Mouse (Mus musculus): Measurements from ENCODE around the gene Tecpr1.

Tecpr1 gene

DNA sequence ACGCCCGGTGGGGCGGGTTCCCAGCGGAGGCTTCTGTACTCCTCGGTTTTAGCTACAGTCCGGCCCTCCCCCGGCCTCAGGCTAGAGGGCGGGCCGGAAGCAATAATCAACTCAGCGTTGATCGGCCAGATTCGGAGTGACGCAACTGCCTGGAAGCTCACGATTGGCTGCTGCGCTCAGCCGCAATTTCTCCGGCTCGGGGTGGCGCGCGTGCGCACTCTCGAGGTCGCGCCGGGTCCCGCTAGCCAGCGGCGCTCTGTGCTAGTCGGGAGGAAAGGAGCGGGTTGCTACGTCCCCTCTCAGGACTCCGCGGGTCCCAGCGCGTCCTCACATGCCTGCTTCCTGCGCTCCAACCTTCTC lies at the start of gene Tecpr1:
Gene Tecpr1, minus strand, starts transcription at position 113 of the 360 bp plus-strand sequence.
- in situ Hi-C loops (cut with MboI; ENCODE audit: low sequenced_read_pairs) = no loop called here

DNA sequence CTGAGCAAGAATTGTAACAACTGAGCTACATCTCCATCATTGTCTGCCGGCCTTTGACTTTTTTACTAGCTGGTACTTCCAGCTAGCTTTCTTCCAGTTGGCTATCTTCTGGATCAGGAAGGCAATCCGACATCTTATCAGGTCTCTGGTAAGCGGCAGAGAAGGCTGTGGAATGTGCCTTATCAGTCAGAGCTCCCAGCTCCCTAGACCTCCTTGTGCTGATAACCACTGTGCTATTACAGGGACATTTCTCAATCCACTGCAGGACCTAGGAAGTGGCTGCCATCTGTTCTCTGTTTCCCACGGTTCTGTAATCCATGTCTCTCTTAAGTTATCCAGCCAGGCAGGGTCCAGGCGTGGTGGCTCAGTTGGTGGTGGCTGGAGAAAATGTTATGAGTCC lies 48.4 kb upstream of the Tecpr1 start:
- in situ Hi-C loops (cut with MboI; ENCODE audit: low sequenced_read_pairs) = no loop called here

DNA sequence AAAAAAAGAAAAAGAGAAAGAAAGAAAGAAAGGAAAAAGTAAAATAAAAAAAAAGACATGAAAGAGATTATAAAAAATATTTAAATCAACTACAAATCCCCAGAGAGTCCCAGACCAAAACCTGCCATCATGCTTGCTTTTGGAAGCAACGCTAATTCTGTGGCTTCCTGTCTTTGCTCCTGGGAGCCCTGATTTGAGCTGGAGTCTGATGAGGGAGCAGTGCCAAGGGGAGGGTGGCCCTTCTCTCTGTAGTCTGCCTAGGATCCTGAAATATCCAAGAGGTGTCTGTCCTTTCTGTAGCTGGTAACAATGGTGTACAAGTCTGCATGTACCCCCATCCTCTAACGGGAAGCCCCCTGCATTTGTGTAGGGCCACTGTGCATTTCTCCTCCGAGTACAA lies 47.7 kb upstream of the Tecpr1 start:
- in situ Hi-C loops (cut with MboI; ENCODE audit: low sequenced_read_pairs) = no loop called here

DNA sequence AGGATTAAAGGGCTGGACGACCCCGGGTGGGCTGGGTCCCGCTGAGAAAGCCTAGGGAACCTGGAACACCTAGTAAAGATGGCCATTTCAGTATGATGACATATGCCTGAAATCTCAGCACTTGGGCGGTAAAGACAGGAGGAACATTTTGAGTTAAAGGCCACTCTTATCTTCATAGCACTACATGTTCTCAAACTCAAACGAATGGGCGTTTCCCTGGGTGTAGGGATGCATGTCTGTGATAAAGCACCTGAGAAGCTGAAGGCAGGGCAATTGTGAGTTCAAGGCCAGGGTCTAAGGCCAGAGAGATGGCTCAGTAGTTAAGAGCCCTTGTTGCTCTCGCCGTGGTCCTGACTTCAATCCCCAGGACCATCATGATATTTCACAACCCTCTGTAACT lies 47.0 kb upstream of the Tecpr1 start:
- in situ Hi-C loops (cut with MboI; ENCODE audit: low sequenced_read_pairs) = no loop called here

DNA sequence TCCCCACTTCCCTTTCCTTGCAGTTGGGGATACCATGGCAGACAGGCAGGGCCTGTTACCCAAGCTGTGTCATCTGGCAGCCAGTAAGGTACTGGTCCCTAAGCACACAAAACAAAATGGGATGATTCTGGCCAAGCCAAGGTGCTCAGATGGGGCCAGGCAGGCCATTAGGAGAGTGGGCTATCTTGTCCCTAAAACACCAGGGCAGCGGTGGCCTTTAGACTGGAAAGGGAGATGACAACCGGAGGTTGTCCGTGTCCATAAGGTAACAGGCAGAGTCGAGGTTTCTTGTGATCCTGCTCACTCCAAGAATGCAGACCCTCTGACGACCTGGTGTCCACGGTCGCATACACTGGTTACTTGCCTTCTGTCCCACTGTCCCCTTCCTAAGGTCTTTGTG lies 46.5 kb upstream of the Tecpr1 start:
- in situ Hi-C loops (cut with MboI; ENCODE audit: low sequenced_read_pairs) = no loop called here

DNA sequence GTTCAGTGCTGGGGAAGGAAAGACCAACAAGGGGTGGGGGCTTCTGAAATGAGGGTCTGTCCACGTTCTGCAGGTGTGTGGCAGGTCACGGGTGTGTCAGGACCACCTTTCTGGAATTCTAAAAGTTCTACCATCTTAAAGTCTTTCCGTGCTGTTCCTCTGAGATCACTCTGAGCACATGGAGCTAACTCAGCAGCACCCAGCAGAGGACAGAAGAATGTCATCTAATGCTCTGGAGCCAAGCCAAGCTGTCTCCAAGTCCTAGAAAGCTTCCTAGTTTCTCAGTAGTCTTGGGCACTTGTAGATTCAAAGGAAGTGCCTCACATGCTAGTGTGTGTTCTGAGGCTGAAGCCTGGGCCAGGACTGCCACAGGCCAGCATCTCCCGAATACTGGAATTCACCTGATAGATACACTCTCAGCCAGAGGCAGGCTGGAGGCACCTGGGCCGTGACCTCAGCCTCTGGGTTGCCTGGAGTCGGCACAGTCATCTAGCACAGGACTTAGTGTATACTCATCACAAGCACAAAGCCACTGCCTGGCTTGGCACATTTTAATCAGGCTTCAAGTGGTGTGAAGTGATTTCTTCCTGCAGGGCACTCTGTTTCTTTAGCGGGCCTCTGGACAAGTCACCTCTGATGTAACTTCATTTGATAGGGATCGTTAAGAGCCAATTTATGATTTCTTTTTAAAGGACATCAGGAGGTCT lies 44.3 kb upstream of the Tecpr1 start:
- in situ Hi-C loops (cut with MboI; ENCODE audit: low sequenced_read_pairs) = no loop called here

DNA sequence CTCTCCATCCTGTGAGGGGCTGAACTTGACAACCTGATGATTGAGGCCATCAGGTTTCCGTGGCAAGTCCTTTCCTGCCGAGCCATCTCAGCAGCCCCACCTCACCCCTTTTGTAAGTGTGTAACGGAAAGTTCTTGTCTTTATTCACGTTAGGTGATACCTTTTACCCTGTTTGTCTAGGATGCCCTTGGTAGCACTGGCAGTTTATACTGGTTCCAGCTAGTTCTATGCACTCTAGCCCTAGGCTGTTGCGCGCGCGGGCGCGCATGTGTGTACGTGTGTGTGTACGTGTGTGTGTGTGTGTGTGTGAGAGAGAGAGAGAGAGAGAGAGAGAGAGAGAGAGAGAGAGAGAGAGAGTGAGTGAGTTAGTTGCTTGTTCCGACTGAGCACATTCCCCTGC lies 40.1 kb upstream of the Tecpr1 start:
- in situ Hi-C loops (cut with MboI; ENCODE audit: low sequenced_read_pairs) = no loop called here

DNA sequence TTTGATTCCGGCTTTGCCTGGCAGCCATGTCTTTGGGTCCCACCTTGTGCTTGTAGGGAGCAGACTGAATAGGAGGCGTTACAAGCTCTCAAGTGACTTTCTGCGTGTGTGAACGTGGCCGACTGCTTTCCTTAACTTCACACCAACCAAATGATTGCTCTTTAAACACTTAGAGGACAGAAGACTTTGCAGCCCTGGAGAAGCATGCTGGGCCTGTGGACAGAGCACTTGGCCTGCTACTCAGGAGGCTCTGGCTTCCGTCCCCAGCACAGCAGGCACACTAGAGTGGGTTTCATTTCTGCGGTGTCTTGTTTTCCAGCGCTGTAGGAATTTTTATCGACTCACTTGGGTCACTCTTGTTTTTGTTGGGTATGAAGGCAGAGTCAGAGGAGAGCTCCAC lies 39.7 kb upstream of the Tecpr1 start:
- in situ Hi-C loops (cut with MboI; ENCODE audit: low sequenced_read_pairs) = no loop called here

DNA sequence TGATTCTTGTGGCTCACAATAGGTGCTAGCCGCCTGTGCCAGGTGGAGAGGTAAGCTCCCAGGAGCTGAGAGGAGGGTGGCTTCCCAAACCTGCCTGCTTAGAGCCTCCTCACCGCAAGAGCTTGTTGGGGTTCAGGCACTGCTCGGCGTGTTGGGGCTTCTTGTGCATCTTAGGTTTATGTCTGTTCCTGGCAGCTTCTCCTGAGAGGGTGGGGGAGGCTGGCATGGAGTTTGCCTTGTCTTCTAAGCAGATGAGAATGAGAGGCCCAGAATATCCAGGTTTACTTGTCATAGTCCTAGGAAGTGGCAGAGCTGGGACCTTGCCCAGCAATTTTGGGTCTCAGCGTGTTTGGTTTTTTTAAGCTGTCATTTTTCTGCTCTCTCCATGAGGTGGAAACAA lies 38.4 kb upstream of the Tecpr1 start:
- in situ Hi-C loops (cut with MboI; ENCODE audit: low sequenced_read_pairs) = no loop called here

DNA sequence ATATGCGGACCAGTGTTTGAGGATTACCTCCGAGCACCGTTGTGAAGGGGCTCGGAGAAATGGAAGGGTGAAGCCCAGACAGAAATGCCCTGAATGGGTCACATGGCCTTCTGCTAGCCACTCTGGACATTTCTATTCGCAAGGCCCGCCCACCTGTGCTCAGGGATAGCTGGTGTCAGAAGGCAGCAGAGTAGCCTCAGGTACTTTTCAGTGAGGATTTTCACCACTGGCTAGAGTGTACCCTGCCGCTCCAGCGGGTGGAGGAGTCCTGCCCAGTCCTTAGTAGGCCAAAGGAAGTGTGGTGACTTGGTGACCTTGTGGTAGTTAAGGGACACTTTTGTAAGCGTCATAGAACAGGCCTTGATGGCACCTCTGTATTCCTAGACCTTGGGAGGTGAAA lies 37.9 kb upstream of the Tecpr1 start:
- in situ Hi-C loops (cut with MboI; ENCODE audit: low sequenced_read_pairs) = no loop called here

DNA sequence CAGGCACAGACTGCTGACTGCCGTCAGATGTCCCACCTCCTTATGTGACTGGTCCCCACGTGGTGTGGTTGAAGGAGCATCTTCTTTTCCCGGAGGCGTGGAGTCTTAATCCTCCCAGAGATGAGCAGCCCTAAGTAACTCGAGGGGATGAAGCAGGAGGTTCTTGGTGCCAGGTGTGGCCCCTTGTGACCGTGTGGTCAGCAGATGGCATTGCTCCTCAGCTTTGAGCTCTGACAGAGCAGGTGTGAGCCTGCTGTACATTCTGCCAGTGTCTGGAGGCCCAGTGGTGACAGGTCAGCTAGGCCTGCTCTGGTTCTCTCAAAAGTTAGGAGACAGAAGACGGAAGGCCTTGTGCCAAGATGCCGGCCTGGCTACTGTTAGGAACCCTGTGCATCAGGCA lies 37.0 kb upstream of the Tecpr1 start:
- in situ Hi-C loops (cut with MboI; ENCODE audit: low sequenced_read_pairs) = no loop called here

DNA sequence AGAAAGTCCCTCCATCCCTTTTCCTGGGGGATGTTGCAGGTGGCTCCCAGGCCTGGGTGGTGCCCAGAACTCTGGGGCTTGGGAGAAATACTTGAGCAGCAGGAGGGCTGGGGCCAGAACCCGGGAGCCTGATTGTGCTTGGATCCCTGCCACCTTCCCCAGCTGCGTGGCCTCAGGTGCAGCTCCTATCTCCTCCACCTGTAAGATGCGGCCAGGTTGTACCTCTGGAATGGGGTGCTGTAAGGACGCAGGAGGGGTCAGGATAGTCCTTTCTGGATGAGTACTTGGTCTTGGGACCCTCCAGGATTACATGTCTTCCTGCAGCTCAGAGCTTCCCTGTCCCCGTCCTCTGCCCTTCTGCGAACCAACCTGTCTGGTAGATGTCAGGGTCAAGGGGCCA lies 35.8 kb upstream of the Tecpr1 start:
- in situ Hi-C loops (cut with MboI; ENCODE audit: low sequenced_read_pairs) = no loop called here

DNA sequence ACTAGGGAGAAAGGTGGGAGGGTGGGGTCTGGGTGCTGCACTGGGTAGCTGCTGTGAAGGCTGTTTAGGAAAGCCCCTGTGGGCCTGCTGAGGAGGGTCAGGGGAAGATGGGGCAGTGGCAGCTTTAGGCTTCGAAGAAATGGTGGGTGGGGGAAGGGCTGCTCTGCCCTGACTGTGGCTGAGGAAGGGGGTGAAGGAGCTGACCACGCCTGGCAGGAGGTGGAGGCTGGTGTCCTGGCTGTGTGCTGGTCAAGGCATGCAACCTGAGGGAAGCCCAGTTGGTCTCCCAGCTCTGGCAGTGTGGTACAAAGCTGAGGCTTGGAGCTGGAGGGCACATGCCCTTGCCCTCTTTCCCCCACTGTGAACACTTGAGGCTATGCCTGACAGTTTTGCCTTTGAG lies 35.3 kb upstream of the Tecpr1 start:
- in situ Hi-C loops (cut with MboI; ENCODE audit: low sequenced_read_pairs) = no loop called here

DNA sequence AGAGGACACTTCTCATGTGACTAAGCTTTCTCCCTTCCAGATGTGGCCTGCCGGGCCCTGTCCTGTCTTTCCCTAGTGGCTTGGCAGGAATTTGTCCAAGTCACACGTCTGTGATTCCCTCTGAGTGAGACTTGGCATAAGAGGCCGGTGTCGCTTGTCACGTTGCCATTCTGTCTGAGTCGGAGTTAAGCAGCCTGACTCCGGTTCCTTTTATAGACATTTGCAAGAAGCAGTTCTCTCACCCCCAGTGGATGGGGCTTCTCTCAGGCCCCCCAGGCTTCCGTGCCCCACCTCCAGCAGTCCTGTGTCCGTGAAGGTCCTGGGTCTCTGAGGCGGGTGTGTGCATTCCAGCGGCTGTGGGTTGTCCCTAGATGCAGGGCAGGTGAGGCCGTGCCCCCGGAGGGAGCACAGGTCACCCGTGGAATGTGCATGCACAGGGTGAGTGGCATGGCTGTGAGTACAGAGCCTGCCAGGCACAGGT lies 34.8 kb upstream of the Tecpr1 start:
- in situ Hi-C loops (cut with MboI; ENCODE audit: low sequenced_read_pairs) = no loop called here

DNA sequence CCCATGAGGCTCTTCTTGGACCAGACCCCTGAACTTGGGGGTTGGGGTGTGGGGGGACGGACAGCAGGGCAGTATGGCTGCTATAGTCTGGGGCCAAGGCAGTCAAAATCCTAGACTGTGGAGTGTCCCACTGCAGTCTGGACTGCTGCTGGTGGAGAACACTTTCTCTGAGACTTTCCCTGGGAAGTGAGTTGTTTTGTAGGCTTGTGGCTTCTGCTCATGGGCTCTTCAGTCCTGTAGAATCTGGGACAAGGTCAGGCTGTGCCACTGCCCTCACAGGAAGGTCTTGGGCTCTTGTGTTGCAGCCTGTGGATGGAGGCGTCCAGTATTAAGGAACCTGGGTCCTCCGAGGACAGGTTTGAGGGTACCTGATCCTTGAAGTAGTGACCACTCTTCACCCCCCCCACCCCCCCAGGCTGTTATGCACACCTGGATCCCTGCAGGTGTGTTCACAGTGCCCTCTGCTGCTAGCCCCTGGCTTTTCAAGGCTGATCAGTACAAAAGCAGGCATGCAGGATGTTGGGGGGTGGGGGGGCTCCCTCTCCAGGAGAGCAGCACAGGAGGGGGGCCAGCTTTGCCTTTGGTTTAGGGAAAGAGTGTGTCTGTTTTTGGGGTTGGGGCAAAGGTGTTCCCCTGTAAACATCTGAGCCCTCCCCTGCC lies 34.2 kb upstream of the Tecpr1 start:
- in situ Hi-C loops (cut with MboI; ENCODE audit: low sequenced_read_pairs) = no loop called here

DNA sequence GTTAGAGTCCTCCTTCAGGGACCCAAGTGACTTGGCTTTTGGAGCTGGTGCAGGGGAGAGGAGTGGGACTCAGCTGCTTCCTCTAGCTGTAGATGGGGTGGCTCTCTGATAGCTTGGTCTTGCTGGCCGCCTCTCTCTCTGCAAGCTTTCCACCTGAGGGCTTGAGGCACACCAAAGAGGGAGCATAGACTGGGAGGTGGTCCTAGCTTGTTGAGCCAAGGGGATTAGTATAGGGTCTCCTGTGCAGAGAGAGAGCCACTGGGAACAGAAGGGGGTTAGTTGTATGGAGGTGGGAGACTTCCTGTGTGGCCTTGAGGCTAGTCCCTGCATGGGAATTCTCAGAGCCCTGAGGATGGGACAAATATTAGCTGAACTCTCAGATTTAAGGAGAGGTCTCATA lies 33.5 kb upstream of the Tecpr1 start:
- in situ Hi-C loops (cut with MboI; ENCODE audit: low sequenced_read_pairs) = no loop called here

DNA sequence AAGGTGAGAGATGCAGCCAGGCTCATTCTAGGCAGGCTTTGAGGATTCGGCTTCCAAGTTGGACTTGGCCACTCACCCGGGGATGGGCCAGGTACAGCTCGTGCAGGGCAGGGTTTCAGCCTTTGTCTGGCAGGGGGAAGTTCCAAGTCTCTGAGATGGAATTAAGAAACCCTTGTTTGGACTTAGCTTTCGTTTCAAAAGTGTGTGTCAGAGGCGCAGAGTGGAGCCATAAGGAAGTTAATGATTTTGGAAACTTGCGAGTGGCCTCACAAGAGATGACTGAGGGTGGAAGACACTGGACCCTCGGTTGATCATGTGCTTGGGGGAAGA lies 33.1 kb upstream of the Tecpr1 start:
- in situ Hi-C loops (cut with MboI; ENCODE audit: low sequenced_read_pairs) = no loop called here

DNA sequence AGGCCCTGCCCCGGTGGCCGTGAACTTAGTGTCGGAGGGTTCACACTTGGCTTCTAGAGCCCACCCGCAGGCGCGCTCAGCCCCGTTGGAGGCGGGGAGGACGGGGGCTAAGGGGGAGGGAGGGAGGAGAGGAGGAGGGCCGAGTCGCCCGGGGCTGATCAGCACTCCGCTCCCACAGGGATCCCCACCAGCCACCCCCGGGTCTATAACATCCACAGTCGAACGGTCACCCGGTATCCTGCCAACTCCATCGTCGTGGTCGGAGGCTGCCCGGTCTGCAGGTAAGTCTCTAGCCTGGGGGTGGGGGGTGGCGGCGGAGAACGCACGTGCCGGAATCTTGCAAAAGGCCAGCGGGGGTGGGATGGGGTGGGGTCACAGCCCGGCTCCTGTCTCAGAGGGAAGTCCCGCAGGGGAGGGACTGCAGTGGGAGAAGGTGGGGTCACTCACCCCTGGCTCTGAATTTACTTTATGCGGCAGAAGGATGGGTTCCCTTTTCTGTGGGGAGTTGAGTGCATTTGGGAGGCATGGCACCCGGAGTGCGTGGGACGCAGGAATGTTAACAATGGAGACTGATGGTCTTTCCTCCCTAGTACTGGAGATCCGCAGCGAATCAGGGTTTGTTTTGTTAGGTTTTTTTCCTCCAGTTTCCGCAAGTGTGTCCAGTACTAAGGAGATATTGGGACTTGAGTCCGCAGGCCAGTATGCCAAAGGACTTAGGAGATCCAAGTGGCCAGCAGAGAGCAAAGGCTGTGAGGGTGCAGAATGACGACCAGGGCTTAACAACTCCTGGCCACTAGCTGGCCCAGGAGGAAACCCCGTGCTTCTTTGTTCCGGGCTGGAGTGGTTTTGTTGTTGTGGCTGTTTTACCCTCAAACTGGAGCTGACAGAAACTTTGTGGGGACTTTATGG lies 32.5 kb upstream of the Tecpr1 start:
- in situ Hi-C loops (cut with MboI; ENCODE audit: low sequenced_read_pairs) = no loop called here

DNA sequence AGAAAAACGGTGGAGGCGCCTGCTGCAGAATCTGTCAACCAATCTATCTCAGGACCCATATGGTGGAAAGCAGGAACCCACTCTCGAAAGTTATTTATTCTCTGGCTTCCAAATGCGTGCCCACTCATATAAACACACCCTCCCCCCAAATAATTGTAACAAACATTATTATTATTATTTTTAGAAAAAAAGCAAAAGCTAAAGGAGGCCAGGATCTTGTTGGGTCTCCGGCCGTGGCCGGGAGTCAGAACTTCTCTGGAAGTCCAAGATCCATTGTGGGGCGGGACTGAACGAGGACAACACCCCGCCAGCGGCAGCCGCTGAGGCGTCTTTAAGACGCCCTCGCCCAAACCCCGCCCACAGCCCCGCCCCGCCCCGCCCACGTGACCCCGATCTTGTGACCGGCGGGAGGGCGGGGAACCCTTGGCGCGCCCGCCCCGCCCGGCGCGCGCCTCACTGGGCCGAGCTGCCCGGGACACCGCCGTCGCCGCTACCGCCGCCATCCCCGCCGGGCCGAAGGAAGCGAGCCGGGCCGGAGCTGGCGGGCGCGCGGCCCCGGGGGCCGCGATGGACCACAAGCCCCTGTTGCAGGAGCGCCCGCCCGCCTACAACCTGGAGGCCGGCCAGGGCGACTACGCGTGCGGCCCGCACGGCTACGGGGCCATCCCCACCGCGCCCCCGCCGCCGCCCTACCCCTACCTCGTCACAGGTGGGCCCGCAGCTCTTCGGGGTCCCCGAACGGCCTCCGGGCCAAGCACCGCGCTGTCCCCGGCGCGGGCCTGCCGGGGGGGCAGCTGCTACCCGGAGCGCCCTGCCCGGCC lies 31.6 kb upstream of the Tecpr1 start:
- in situ Hi-C loops (cut with MboI; ENCODE audit: low sequenced_read_pairs) = no loop called here

DNA sequence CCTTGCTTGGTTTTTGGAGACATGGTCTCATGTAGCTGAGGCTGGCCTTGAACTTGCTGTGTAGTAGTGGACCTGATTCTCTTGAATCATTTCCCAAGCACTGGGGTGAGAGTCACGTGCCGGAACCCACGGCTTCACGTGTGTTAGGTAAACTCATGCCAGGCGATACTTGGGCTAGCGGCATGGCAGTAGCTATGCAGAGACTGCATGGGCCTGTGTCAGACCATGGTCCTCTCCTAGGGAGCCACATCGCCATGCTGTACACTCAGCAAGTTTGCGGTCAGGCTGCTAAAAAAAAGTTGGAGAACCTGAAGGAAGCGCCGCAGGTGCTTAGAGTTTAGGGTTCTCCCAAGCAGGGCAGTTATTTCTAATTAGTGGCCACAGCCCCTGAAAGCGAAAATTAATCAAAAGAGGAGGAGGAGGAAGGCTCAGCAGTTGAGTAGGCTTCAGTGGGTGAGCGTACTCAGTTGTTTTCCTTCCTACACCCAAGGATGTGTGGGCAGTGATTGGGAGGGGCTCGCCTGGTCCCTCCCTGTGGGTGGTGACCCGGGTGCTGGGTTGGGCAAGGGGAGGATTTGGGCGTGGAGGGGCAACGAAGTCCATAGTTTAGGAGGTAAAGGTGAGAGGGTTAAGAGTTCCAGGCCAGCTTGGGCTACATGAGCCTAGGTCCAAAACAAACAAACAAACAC lies 30.9 kb upstream of the Tecpr1 start:
- in situ Hi-C loops (cut with MboI; ENCODE audit: low sequenced_read_pairs) = no loop called here

DNA sequence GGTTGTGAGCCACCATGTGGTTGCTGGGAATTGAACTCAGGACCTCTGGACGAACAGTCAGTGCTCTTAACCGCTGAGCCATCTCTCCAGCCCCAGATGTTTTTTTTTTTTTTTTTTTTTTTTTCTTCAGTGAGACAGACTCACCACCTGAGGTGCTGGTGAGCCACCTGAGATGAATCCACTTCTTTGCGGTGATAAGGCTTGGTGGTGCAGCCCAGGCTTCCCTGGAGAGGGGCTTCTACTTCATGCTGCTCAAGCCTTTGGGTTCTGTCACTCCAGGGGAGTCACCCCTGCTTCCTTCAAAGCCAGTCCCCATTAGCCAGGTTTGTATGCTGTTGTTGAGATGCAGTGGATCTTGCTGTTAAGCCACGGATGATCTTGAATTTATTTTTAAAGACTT lies 29.8 kb upstream of the Tecpr1 start:
- in situ Hi-C loops (cut with MboI; ENCODE audit: low sequenced_read_pairs) = no loop called here

Measured in CH12F3 (cell line).